Mouse (Mus musculus): Measurements from ENCODE around the gene Wfs1. TPM values are rescaled to one million over a fixed set of nuclear protein-coding genes. Genes with fewer than 3 reads are reported as not detected.
A peak's percentile ranks its signal among the peaks of the same experiment; 100 is the strongest.
"Not testable (repeated sequence)": the region's sequence is repeated elsewhere in the genome, so short reads cannot be mapped to it uniquely, and the experiment has no call there.

Gene Wfs1
- 10 to 100 TPM; 16.6 to 18.5 TPM for total RNA-seq (2021)
- long read RNA-seq, experiment 1, transcript Wfs1-201 (8 exons, 3,787 nt) = major isoform, 17 of 28 reads
- long read RNA-seq, experiment 1, partial matches to known transcripts = 2 of 28 reads
- long read RNA-seq, experiment 1, other reads (novel, unspliced or antisense) = 9 of 28 reads
- long read RNA-seq, experiment 2, transcript Wfs1-201 (8 exons, 3,787 nt) = major isoform, 13 of 48 reads
- long read RNA-seq, experiment 2, partial matches to known transcripts = 8 of 48 reads
- long read RNA-seq, experiment 2, other reads (novel, unspliced or antisense) = 27 of 48 reads

- peak; percentile 82 to 91 for DNase-seq (ENCODE audit: low spot score in 2 of 2)
These were observed at the start of gene Wfs1 for GRCm38 (mm10) chr5:36988781-36989624. TSS of gene Wfs1 (minus strand) at chr5:36989205.

GRCm38 (mm10) chr5:37036884-37037283 lies 47.9 kb upstream of the Wfs1 start:
- DNase-seq (ENCODE audit: low spot score in 2 of 2) = no peak

- no peak for DNase-seq (ENCODE audit: low spot score in 2 of 2)
These were observed 46.9 kb upstream of the Wfs1 start for GRCm38 (mm10) chr5:37035896-37036295.

DNA sequence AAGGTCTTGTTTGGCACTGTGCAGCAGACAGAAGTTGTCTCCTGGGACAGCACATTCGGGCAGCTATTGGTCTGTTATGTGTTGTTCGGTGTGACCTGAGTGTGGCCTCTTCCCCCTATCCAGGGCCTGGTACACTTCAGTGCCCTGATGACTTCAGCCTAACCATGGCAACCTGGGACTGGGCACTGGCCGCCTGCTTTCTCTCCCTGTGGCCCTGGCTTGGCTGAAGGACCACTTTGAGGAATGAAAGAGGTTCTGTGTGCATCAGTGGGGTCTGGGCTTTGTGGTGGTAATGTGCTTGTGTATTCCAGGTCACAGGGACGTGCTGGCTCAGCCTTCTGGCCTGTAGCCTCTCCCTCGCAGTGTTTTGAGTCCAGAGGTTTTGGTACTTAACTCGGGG lies 46.2 kb upstream of the Wfs1 start:
- no peak for DNase-seq (ENCODE audit: low spot score in 2 of 2)

- no peak for DNase-seq (ENCODE audit: low spot score in 2 of 2)
These were observed 41.7 kb upstream of the Wfs1 start for GRCm38 (mm10) chr5:37030753-37031152.

DNA sequence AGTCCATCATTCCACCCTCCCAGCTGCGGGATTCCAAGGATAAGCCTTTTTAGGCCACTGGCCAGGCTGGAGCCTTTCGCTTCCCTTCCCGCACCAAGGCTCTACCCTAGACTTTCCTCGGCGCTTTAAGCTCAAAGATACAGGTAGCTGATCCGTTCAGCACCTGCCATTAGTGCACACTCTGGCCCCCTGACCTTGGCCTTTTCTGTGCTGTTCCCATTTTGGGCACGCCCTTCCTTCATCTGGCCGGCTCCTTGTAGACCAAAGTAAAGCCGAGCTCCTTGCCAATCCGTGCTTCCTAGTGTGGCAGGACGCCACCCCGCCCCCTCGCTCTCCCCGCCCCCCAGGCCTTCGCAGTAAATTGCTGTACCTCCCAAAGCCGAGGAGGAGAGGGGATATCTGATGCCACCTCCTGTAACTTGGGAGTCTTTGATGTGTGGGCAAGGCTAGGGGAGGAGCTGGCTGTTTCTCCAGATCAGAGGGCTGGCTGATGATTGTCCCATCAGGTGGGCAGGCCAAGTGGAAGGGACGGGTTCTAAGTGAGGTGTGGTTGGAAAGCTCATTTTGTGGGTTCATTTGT lies 40.4 kb upstream of the Wfs1 start:
- no peak for DNase-seq (ENCODE audit: low spot score in 2 of 2)

DNA sequence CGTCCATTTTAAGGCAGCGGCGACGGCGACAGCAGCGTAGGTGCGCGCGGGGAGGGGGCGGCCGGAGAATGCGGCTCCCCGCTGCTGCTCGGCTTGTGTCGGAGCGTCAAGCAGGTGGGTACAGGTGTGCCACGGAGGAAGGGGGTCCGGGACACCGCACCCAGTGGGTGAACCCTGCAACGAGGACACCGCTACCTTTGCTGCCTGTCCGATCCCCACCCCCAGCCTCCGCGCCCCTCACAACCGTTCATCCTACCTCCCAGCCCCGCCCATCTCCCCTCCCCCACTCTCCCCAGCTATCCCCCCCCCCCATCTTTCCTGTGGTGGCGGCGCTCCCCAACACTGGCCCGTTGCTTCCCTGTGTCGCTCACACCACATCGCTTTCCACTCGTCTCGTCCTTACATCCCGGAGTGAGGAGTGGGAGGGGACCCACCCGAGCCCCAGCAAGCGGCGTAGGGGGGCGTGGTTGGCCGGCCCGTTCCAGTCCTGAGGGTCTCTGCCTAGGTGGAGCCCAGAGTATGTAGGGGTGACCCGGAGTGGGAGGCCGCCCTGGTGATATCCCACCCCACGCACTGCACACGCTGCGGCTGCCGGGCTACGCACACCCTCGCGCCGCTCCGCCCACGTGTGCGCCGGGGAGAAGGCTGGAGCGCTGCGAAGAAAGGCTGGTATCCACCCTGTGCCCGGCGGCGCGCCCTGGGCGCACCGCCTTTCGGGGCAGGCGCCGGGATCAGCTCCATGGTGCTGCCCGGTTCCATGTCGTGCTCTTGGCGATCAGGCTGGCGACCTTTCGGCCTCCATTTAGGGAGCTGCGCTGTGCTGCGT lies 39.7 kb upstream of the Wfs1 start:
- DNase-seq (ENCODE audit: low spot score in 2 of 2) = no peak

GRCm38 (mm10) chr5:37028104-37028485 lies 39.1 kb upstream of the Wfs1 start:
- DNase-seq (ENCODE audit: low spot score in 2 of 2) = peak; percentile 37 to 74

GRCm38 (mm10) chr5:37027701-37028100 lies 38.7 kb upstream of the Wfs1 start:
- DNase-seq (ENCODE audit: low spot score in 2 of 2) = no peak

DNA sequence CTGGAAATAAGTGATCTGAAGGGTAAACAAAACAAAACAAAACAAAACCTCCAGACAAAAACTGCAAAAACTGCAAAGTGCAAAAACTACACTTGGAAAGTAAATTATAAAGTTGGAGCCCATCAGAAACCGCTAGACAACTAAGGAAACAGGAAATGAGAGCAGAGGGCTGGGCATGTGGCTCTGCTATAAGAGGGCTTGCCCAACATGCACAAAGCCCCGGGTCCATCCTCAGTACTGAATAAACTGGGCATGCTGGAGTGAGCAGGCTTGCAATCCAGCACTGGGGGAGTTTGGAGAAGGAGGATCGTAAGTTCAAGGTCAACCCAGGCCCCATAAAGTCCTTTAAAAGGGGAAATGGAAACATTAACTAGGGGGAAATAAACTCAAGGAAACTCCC lies 28.2 kb upstream of the Wfs1 start:
- no peak for DNase-seq (ENCODE audit: low spot score in 2 of 2)

- DNase-seq (ENCODE audit: low spot score in 2 of 2) = peak in 1 of 2 experiments; percentile 15
These were observed 26.8 kb upstream of the Wfs1 start for GRCm38 (mm10) chr5:37015612-37016310.

GRCm38 (mm10) chr5:37010666-37011317 lies 21.8 kb upstream of the Wfs1 start:
- DNase-seq (ENCODE audit: low spot score in 2 of 2) = no peak

- DNase-seq (ENCODE audit: low spot score in 2 of 2) = not testable (repeated sequence)
These were observed 20.8 kb upstream of the Wfs1 start for GRCm38 (mm10) chr5:37009761-37010160.

DNA sequence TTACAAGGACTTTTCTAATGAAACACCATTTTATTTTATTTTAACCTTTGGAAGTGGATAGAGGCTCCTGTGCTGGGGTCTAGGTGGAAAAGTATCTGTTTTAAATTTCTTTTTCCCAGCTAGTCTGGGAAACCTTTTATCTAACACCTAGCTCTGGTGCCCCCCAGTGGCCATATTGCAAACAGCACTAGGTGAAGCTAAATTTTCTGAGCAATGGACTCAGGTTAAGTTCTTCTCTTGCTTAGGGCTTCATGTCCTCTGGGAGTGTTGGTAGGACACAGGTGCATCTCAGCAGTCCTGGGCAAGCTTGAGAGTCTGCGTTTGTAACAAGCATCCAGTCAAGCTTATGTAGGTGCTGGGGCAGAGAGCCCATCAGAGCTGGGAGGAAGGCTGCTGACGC lies 13.0 kb upstream of the Wfs1 start:
- peak in 1 of 2 experiments; percentile 55 for DNase-seq (ENCODE audit: low spot score in 2 of 2)

DNA sequence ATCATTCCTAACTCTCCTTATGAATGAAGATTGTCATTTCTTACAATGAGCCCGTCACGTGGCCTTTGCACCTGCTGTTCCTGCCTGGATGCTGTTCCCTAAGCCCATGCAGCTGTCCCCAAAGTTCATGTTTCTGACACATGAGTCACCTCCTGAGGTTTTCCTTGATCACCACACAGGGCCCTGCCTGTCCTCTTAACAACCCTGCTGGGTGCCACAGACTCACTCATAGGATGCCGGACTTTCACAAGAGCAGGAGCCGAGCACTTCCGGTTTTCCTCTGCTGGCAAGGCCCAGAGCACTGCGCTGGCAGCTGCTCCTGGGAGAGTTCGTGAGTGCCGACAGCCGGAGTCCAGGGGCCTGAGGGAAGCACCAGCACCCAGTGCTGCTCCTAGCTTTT lies 12.0 kb upstream of the Wfs1 start:
- no peak for DNase-seq (ENCODE audit: low spot score in 2 of 2)

DNA sequence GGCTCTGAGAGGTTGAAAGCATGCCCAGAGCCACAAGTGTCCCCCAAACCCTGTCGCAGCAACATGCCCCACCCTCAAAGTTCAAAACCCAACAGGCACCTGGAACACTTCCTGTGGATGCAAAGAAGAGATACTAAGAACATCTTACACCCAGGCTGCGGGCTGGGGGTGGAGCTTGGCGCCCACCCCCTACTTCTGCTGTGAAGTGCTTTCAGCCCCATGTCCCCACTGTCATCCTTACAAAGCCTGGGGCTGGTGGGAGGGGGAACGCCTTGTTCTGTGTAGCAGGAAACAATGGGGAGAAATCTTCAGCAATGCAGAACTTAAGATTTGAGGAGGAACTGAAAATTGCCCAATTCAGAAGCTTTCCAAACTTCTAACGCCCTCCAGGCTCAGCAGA lies 9.0 kb upstream of the Wfs1 start:
- DNase-seq (ENCODE audit: low spot score in 2 of 2) = no peak

DNA sequence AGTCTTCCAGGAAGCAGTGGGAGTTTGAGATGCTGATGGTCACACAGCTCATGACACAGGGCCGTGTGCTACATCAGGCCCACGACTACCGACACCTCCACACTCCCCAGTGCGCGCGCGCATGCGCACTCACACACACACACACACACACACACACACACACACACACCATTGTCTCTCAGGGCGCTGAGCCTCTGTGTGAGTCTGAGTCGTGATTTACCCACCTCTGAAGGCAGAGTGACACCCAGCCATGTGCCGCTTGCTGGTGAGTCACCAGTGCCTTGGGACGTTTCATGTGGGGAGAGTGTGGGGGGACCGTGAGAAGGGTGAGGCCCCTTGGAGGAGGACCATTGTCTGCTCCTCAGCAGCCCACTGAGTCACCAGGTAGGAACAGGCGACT lies 7.4 kb upstream of the Wfs1 start:
- DNase-seq (ENCODE audit: low spot score in 2 of 2) = no peak

DNA sequence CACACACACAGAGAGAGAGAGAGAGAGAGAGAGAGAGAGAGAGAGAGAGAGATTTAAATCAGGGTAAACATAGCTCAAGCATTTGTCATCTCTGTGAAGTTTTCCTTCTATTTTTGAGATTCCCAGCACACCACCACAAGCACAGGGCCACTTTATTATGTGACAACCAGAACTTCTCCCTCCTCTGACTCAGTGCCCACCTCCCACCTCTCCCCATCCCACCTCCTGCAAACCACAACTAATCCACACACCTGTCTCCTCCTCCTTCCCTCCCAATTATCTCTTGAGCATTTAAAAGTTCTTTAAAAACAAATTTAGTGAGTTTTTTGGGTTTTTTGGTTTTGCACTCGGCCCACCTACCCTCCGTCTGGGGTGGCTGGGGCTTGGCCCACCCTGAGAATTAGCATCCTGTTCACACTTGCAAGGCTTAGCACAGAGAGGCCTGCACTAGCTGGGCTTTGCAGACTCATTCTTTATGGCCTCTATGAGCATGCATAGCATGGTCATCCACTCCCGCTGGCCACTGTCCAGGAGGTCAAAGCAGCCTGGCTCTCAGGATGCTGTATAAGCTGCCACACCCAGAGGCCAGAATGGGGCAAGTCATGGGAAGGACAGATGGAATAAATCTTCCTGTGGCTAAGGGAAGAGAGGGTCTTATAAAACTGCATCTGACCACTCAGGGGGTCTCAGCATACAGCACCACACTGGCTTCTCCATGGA lies 1.8 kb upstream of the Wfs1 start:
- no peak for DNase-seq (ENCODE audit: low spot score in 2 of 2)

DNA sequence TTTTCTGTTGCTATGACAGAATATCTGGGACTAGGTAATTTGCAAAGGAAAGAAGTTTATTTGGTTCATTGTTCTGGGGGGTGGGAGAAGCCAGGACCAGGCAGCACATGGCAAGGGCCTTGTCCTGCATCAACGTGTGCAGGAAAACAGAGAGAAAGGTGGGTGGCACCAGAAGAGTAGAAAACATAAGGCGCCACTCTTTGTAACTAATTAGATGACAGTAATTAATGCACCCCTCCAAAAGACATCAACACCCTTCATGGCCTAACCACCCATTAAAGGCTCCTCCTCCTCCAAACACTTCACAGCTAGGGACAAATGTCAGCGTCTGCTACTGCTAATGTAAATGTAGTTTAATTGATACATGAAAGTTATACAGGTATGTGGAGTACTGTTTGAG lies 1.2 kb upstream of the Wfs1 start:
- no peak for DNase-seq (ENCODE audit: low spot score in 2 of 2)

GRCm38 (mm10) chr5:36989625-36989977 lies 596 bp upstream of the Wfs1 start:
- DNase-seq (ENCODE audit: low spot score in 2 of 2) = no peak
